Mouse (Mus musculus): Measurements from ENCODE around the gene Inka1. TPM values are rescaled to one million over a fixed set of nuclear protein-coding genes. Genes with fewer than 3 reads are reported as not detected.

Gene Inka1
- total and polyA plus RNA-seq, 3 experiments = 60.7 to 65.3 TPM; not detected in 1

GRCm38 (mm10) chr9:108003531-108003890 is 17.8 kb upstream of the Inka1 start:
- Histone ChIP-seq H3K9me3 (replicated peaks; ENCODE audit: insufficient read depth, low read length) (no peaks in the 10 kb centered on the region), H3K4me3 (ENCODE audit: control insufficient read depth in 1 of 2, insufficient read depth in 1 of 2, low read depth in 2 of 2, low read length in 2 of 2) (peak overlapping the region; percentile 86 to 93), H3K36me3 (ENCODE audit: control insufficient read depth in 1 of 2, insufficient read depth in 2 of 2, low read length in 2 of 2) (peaks cover 0 to 18% of the 10 kb centered on the region in 2 experiments; a peak in 3 of 4 replicates), H3K79me2 (ENCODE audit: control insufficient read depth, insufficient read depth, low read length, poor library complexity) (peaks cover 47% of the 10 kb centered on the region), H3K27ac (ENCODE audit: control insufficient read depth, low read depth, low read length) (peak overlapping the region; percentile 65), H3K4me1 (ENCODE audit: control insufficient read depth in 1 of 2, insufficient read depth in 2 of 2, low read length in 2 of 2) (peaks cover 8 to 13% of the 10 kb centered on the region in 2 experiments), H3K9ac (ENCODE audit: control insufficient read depth, low read depth, low read length, poor library complexity, severe bottlenecking) (peak overlapping the region; percentile 91), H3K27me3 (ENCODE audit: control insufficient read depth in 1 of 2, insufficient read depth in 2 of 2, low read length in 2 of 2) (no peaks in the 10 kb centered on the region)
- DNase-seq (ENCODE audit: low read depth, low spot score) = no peak
- TF ChIP-seq RCOR1 (IDR thresholded peaks at IDR 0.05; ENCODE audit: low read depth, low read length) (no peak), ZNF384 (IDR thresholded peaks at IDR 0.05; ENCODE audit: low read depth, low read length) (no peak), MAZ (IDR thresholded peaks at IDR 0.05; ENCODE audit: low read depth, low read length) (no peak; the same call in 1 of the 2 replicates), USF1 (IDR thresholded peaks at IDR 0.05; ENCODE audit: low read depth, low read length) (no peak), NELFE (IDR thresholded peaks at IDR 0.05; ENCODE audit: low read depth, low read length) (0 out of 2 replicates have a peak, but pooled peaks have one; percentile 17), ELF1 (IDR thresholded peaks at IDR 0.05; ENCODE audit: low read depth, low read length) (no peak), ETS1 (IDR thresholded peaks at IDR 0.05; ENCODE audit: low read depth, low read length) (no peak), GABPA (IDR thresholded peaks at IDR 0.05; ENCODE audit: low read depth, low read length) (no peak), KAT2A (conservative IDR thresholded peaks at IDR 0.05; ENCODE audit: low read depth, low read length) (no peak), MEF2A (IDR thresholded peaks at IDR 0.05; ENCODE audit: extremely low read depth, insufficient replicate concordance, low read depth, low read length, poor library complexity, severe bottlenecking) (no peak; the same call in 1 of the 2 replicates), TCF12 (IDR thresholded peaks at IDR 0.05; ENCODE audit: low read depth, low read length) (0 out of 2 replicates have a peak, but pooled peaks have one; percentile 7), ZKSCAN1 (IDR thresholded peaks at IDR 0.05; ENCODE audit: low read depth, low read length) (no peak)

- H3K36me3 ChIP-seq (ENCODE audit: control insufficient read depth in 1 of 2, insufficient read depth in 2 of 2, low read length in 2 of 2) = peaks cover 0 to 17% of the 10 kb centered on the region in 2 experiments; a peak in 3 of 4 replicates
- H3K4me3 ChIP-seq (ENCODE audit: control insufficient read depth in 1 of 2, insufficient read depth in 1 of 2, low read depth in 2 of 2, low read length in 2 of 2) = peak overlapping the region; percentile 86 to 93
- peaks cover 43% of the 10 kb centered on the region for H3K79me2 ChIP-seq (ENCODE audit: control insufficient read depth, insufficient read depth, low read length, poor library complexity)
- peak; percentile 68 for DNase-seq (ENCODE audit: low read depth, low spot score)
- no peaks in the 10 kb centered on the region for H3K9me3 ChIP-seq (replicated peaks; ENCODE audit: insufficient read depth, low read length)
- H3K9ac ChIP-seq (ENCODE audit: control insufficient read depth, low read depth, low read length, poor library complexity, severe bottlenecking) = peak overlapping the region; percentile 91
- H3K4me1 ChIP-seq (ENCODE audit: control insufficient read depth in 1 of 2, insufficient read depth in 2 of 2, low read length in 2 of 2) = peaks cover 6 to 13% of the 10 kb centered on the region in 2 experiments
- H3K27ac ChIP-seq (ENCODE audit: control insufficient read depth, low read depth, low read length) = peak overlapping the region; percentile 65
- H3K27me3 ChIP-seq (ENCODE audit: control insufficient read depth in 1 of 2, insufficient read depth in 2 of 2, low read length in 2 of 2) = no peaks in the 10 kb centered on the region
- no peak for TF ChIP-seq MYB (IDR thresholded peaks at IDR 0.05; ENCODE audit: low read depth, low read length)
- TF ChIP-seq MAX (IDR thresholded peaks at IDR 0.05; ENCODE audit: low read length) = peak; percentile 15; the same call in 1 of the 2 replicates
- TF ChIP-seq JUND (IDR thresholded peaks at IDR 0.05; ENCODE audit: low read depth, low read length) = no peak
- TF ChIP-seq TAL1 (IDR thresholded peaks at IDR 0.05; ENCODE audit: low read length) = no peak
- TF ChIP-seq ZMIZ1 (IDR thresholded peaks at IDR 0.05; ENCODE audit: low read depth, low read length) = 0 out of 2 replicates have a peak, but pooled peaks have one; percentile 39
- TF ChIP-seq SMC3 (IDR thresholded peaks at IDR 0.05; ENCODE audit: low read depth, low read length) = 0 out of 2 replicates have a peak, but pooled peaks have one; percentile 12
- TF ChIP-seq GATA1 (IDR thresholded peaks at IDR 0.05; ENCODE audit: low read depth, low read length) = no peak
- TF ChIP-seq ZC3H11A (IDR thresholded peaks at IDR 0.05; ENCODE audit: low read depth, low read length) = no peak
- no peak for TF ChIP-seq TCF12 (IDR thresholded peaks at IDR 0.05; ENCODE audit: low read depth, low read length)
- TF ChIP-seq ETS1 (IDR thresholded peaks at IDR 0.05; ENCODE audit: low read depth, low read length) = no peak
- TF ChIP-seq BHLHE40 (IDR thresholded peaks at IDR 0.05; ENCODE audit: borderline replicate concordance, low read depth, low read length) = no peak
- peak; percentile 58 for TF ChIP-seq MXI1 (IDR thresholded peaks at IDR 0.05; ENCODE audit: low read depth, low read length)
- no peak for TF ChIP-seq CTCF (IDR thresholded peaks at IDR 0.05 in 2 of 3, conservative IDR thresholded peaks at IDR 0.05 in 1 of 3; ENCODE audit: control insufficient read depth in 1 of 3, insufficient read depth in 1 of 3, low read depth in 2 of 3, low read length in 3 of 3, poor library complexity in 1 of 3, severe bottlenecking in 1 of 3)
- TF ChIP-seq E2F4 (IDR thresholded peaks at IDR 0.05; ENCODE audit: borderline replicate concordance, low read depth, low read length) = no peak
- TF ChIP-seq MAFK (IDR thresholded peaks at IDR 0.05; ENCODE audit: borderline replicate concordance, low read depth, low read length) = no peak
- no peak for TF ChIP-seq GABPA (IDR thresholded peaks at IDR 0.05; ENCODE audit: low read depth, low read length)
- TF ChIP-seq MEF2A (IDR thresholded peaks at IDR 0.05; ENCODE audit: extremely low read depth, insufficient replicate concordance, low read depth, low read length, poor library complexity, severe bottlenecking) = no peak; the same call in 1 of the 2 replicates
- TF ChIP-seq USF1 (IDR thresholded peaks at IDR 0.05; ENCODE audit: low read depth, low read length) = no peak
- peak; percentile 50 for TF ChIP-seq HCFC1 (IDR thresholded peaks at IDR 0.05; ENCODE audit: low read depth, low read length)
- TF ChIP-seq SIN3A (IDR thresholded peaks at IDR 0.05; ENCODE audit: low read length) = peak; percentile 32; the same call in 1 of the 2 replicates
- no peak for TF ChIP-seq POLR2AphosphoS5 (IDR thresholded peaks at IDR 0.05; ENCODE audit: borderline replicate concordance, low read depth, low read length)
- no peak for TF ChIP-seq CHD2 (IDR thresholded peaks at IDR 0.05; ENCODE audit: low read length)
- no peak for TF ChIP-seq ELF1 (IDR thresholded peaks at IDR 0.05; ENCODE audit: low read depth, low read length)
These were observed 17.3 kb upstream of the Inka1 start for GRCm38 (mm10) chr9:108002778-108003530.
